Mouse (Mus musculus) left cerebral cortex, adult 9 months (tissue): Measurements from ENCODE around the gene Tchhl1.

Experiments
- DNase-seq, 2 experiments: peaks; one replicate each; pipeline ENCODE4 v3.0.0; 2022; ENCODE audit warnings: low spot score in 2 of 2

Gene Tchhl1

GRCm38 (mm10) chr3:93504536-93505189 is 36.1 kb downstream of the Tchhl1 start:
- DNase-seq = no peak

DNA sequence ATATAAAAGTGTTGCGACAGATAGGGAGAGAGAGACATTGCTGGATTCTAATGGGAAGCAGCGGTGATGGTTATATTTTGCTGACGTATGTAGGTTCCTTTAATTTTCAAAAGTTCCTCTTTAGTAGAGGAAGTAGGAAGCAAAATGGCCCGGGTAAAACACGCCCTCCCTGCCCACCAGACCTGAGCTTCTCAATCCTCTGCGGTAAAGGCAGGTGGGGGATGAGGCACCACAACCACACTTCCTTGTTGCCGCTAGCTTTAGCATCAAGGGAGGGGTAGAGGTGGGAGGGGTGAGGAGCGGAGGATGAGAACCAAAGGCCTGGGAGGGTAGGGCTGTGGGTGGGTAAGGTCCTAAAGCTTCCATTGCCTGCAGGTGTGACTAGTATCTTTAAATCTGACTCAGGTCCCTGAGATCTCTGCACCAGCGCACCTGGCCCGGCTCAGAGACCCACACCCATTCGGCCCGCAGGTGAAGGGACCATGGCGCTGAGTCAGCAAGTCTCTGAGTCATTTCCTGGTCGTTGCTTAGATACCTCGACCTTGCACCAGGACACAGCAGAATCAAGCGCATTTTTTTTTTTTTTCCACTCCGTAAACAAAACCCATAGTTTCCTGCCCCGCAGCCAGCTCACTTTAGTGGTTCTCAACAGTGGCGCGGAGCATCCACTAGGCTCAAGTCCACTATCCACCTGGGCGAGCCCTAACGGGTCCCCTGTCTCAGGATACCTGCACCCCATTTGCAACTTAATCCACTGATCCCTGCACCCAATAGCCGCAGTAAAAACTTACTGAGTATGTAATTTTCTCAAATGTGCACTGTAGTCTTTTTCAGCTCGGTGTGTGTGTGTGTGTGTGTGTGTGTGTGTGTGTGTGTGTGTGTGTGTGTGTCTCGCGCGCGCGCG is 37.7 kb downstream of the Tchhl1 start:
- DNase-seq = no peak

- no peak for DNase-seq
Observed at GRCm38 (mm10) chr3:93506881-93507325, 38.3 kb downstream of the Tchhl1 start.

GRCm38 (mm10) chr3:93509301-93509700 is 40.7 kb downstream of the Tchhl1 start:
- no peak for DNase-seq

DNA sequence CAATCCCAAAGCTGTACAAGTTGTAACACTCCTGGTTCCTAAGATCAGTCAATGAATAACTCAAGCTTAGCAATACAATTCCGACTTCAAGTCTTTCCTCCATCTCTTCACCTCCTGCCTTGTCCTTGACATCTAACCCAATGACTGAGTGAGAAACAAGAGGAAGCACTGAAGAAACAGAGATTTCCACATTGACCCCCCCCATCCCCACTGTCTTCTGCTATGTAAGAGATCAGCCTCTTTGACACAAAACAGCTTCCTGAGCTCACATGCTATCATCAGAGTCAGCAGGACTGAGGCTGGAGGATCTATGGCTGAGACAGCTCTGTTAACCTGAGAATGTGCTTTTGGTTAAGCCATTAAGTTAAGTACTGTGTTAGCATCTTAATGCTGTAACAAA is 42.5 kb downstream of the Tchhl1 start:
- DNase-seq = no peak

- no peak for DNase-seq
Observed at GRCm38 (mm10) chr3:93511801-93512200, 43.2 kb downstream of the Tchhl1 start.

GRCm38 (mm10) chr3:93512386-93513101 is 44.0 kb downstream of the Tchhl1 start:
- DNase-seq = no peak

- no peak for DNase-seq
Observed at GRCm38 (mm10) chr3:93514628-93515027, 46.1 kb downstream of the Tchhl1 start.

- no peak for DNase-seq
Observed at GRCm38 (mm10) chr3:93517343-93517742, 48.8 kb downstream of the Tchhl1 start.

DNA sequence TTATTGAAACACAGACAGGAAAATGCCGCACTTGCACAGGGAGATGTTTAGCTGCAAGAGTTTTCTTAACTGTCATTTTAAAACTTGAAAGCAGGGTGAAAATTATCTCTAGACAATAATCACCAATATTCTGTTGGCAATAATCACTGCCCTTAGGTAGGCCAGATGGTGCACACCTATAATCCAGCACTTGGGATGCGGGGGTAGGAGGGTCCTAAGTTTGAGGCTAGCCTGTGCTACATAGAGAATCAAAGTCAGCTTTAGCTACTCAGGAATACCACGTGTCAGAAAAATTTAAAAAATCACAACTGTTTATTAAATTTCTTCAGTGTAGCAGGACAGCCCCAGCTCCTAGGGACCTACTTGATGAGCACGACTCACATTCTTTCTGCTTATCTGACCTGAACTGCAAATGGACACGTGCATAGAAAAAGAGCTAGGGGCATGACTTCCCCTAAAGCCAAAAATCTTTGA is 51.3 kb downstream of the Tchhl1 start:
- DNase-seq = no peak

DNA sequence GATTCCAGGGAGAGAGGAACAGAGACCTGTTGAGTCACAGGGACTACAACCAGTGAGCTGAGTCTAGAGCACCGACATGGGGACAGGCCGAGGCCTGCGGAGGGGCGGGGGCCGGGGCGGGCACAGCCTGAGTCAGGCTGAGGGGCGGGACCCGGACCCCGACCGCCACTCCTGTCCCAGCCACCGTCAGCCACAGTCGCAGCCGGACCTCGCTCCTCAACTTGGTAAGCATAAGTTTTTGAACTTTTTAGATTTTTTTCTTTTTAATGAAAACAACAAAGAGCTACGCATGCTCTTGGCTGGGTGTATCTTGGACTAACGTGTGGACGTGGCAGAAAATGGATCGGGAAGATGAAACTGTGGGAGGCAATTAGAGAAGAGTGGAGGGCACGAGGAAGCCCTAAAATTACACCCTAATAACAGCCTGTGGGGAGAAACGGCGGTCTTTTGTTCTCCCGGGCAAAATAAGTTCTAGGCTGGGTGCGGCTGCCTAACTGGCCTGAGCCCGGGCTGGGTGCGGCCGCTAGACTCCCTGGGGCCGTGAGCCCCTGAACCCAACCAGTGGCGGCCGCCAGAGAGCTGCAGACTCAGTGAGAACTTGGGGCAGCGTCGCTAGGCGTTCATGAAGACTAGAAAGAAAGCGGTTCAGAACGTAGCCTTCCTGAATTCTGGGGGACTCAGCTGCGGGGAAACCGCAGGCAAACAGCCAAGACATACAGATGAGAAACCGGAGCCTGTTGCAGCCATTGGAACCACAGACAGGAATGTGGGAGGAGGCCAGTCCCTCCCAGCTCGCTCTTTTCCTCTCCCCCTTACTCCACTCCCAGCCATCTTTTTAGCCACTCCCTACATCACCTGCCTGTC is 52.0 kb downstream of the Tchhl1 start, which contains the start of gene S100a11:
Gene S100a11, plus strand, starts transcription at position 159 of the 864 bp plus-strand sequence.
- no peak for DNase-seq
